8 mouse cellular contexts compared by ENCODE assay signal in genomic region chr7:4739041-4739543, GRCm38 (mm10). TPM values are rescaled to one million over a fixed set of nuclear protein-coding genes. Genes with fewer than 3 reads are reported as not detected.
DNase-seq lines count a peak whose midpoint lies in the region; ATAC-seq lines count a peak whose summit lies in the region.

No protein-coding gene starts in this region.

- H3K9me3 ChIP-seq in kidney, embryonic 15.5 days (replicated peaks): no peaks in the 10 kb centered on the region
- H3K9me3 ChIP-seq in hindbrain, embryonic 14.5 days (ENCODE audit: control insufficient read depth, low read length): no peaks in the 10 kb centered on the region
- H3K9me3 ChIP-seq in midbrain, embryonic 15.5 days: no peaks in the 10 kb centered on the region

- peaks cover 34% of the 10 kb centered on the region for H3K4me1 ChIP-seq in kidney, embryonic 15.5 days
- H3K4me1 ChIP-seq in brown adipose tissue, adult 24 weeks (ENCODE audit: control insufficient read depth, insufficient read depth, insufficient read length, low read length): peaks cover 2% of the 10 kb centered on the region
- H3K4me1 ChIP-seq in hindbrain, embryonic 14.5 days (replicated peaks; ENCODE audit: control insufficient read depth, insufficient read depth, low read length): peaks cover 29% of the 10 kb centered on the region
- peaks cover 37% of the 10 kb centered on the region for H3K4me1 ChIP-seq in midbrain, embryonic 15.5 days

- H3K27ac ChIP-seq in kidney, embryonic 15.5 days: peak overlapping the region; percentile 83
- peak overlapping the region; percentile 41 for H3K27ac ChIP-seq in brown adipose tissue, adult 24 weeks (replicated peaks; ENCODE audit: low read depth, low read length)
- peak overlapping the region; percentile 68 for H3K27ac ChIP-seq in hindbrain, embryonic 14.5 days
- H3K27ac ChIP-seq in midbrain, embryonic 15.5 days: peak overlapping the region; percentile 81

- DNase-seq in kidney, adult 11 months: no peak
- no peak for DNase-seq in hindbrain, embryonic 14.5 days (ENCODE audit: low spot score)
- DNase-seq in right cerebral cortex, postnatal 25 days: no peak
- no peak for DNase-seq in right cerebral cortex, postnatal 10 days (ENCODE audit: low spot score in 2 of 2)
- no peak for DNase-seq in urinary bladder, postnatal 4 days (ENCODE audit: low spot score in 2 of 2)

- H3K36me3 ChIP-seq in kidney, embryonic 15.5 days: peaks cover 20% of the 10 kb centered on the region
- 0 out of 2 replicates have a peak, but pooled peaks cover 6% of the 10 kb centered on the region for H3K36me3 ChIP-seq in hindbrain, embryonic 14.5 days (replicated peaks; ENCODE audit: control insufficient read depth, insufficient read depth)
- H3K36me3 ChIP-seq in midbrain, embryonic 15.5 days (replicated peaks): no peaks in the 10 kb centered on the region

- peak overlapping the region; percentile 24; the same call in 1 of the 2 replicates for H3K9ac ChIP-seq in kidney, embryonic 15.5 days
- no peak overlapping the region; the same call in 1 of the 2 replicates for H3K9ac ChIP-seq in hindbrain, embryonic 14.5 days
- peak overlapping the region; percentile 12; the same call in 1 of the 2 replicates for H3K9ac ChIP-seq in midbrain, embryonic 15.5 days

- no peaks in the 10 kb centered on the region for H3K27me3 ChIP-seq in kidney, embryonic 15.5 days
- no peaks in the 10 kb centered on the region for H3K27me3 ChIP-seq in hindbrain, embryonic 14.5 days (ENCODE audit: control insufficient read depth, insufficient read depth, low read length)
- H3K27me3 ChIP-seq in midbrain, embryonic 15.5 days (replicated peaks): no peaks in the 10 kb centered on the region

- 51% methylated on average over 10 of the region's 10 CpGs for WGBS in kidney, embryonic 15.5 days
- WGBS in hindbrain, embryonic 14.5 days: 37% methylated on average over 10 of the region's 10 CpGs
- 40% methylated on average over 10 of the region's 10 CpGs for WGBS in midbrain, embryonic 15.5 days

- ATAC-seq in kidney, embryonic 15.5 days (replicated peaks; ENCODE audit: low FRiP score): no peak
- ATAC-seq in hindbrain, embryonic 14.5 days (ENCODE audit: low FRiP score): no peak
- no peak for ATAC-seq in midbrain, embryonic 15.5 days (replicated peaks)

- peak overlapping the region; percentile 67 for H3K4me2 ChIP-seq in kidney, embryonic 15.5 days
- H3K4me2 ChIP-seq in hindbrain, embryonic 14.5 days (replicated peaks): peak overlapping the region; percentile 54
- peak overlapping the region; percentile 53 for H3K4me2 ChIP-seq in midbrain, embryonic 15.5 days

- peak overlapping the region; percentile 82 for H3K4me3 ChIP-seq in kidney, embryonic 15.5 days (replicated peaks)
- peak overlapping the region; percentile 45 for H3K4me3 ChIP-seq in brown adipose tissue, adult 24 weeks (ENCODE audit: insufficient read depth, low read depth, low read length)
- peak overlapping the region; percentile 22 for H3K4me3 ChIP-seq in hindbrain, embryonic 14.5 days (replicated peaks; ENCODE audit: low read length)
- H3K4me3 ChIP-seq in midbrain, embryonic 15.5 days: peak overlapping the region; percentile 69

RNA-seq across cellular contexts. Expression of gene Kmt5c, which starts 0.8 kb away (rescaled TPM):
- polyA plus RNA-seq in kidney, embryonic 15.5 days (2015; fragmentation: Nextera tagmentation; extraction: Ambion mirVana): 79.3 and 90.8 TPM in 2 replicates
- polyA plus RNA-seq in brown adipose tissue, adult 24 weeks (2012; ENCODE audit: insufficient read depth, insufficient read length, missing spikeins): 20.0 and 25.7 TPM in 2 replicates
- polyA plus RNA-seq in hindbrain, embryonic 14.5 days (2014; fragmentation: Nextera tagmentation; extraction: Ambion mirVana): 44.9 and 53.7 TPM in 2 replicates
- 75.3 and 77.2 TPM in 2 replicates for polyA plus RNA-seq in midbrain, embryonic 15.5 days (2015; fragmentation: Nextera tagmentation; extraction: Ambion mirVana)

RNA-seq across cellular contexts. Expression of gene Cox6b2, which starts 13.8 kb away (rescaled TPM):
- polyA plus RNA-seq in kidney, embryonic 15.5 days (2015; fragmentation: Nextera tagmentation; extraction: Ambion mirVana): 68.3 and 78.0 TPM in 2 replicates
- polyA plus RNA-seq in brown adipose tissue, adult 24 weeks (2012; ENCODE audit: insufficient read depth, insufficient read length, missing spikeins): 7.9 and 17.6 TPM in 2 replicates
- 18.6 and 19.7 TPM in 2 replicates for polyA plus RNA-seq in hindbrain, embryonic 14.5 days (2014; fragmentation: Nextera tagmentation; extraction: Ambion mirVana)
- polyA plus RNA-seq in midbrain, embryonic 15.5 days (2015; fragmentation: Nextera tagmentation; extraction: Ambion mirVana): 21.6 and 23.6 TPM in 2 replicates

RNA-seq across cellular contexts. Expression of gene Tmem150b, which starts 14.0 kb away (rescaled TPM):
- 0.12 TPM in 1 of 2 replicates, not detected in the other for polyA plus RNA-seq in kidney, embryonic 15.5 days (2015; fragmentation: Nextera tagmentation; extraction: Ambion mirVana)
- polyA plus RNA-seq in brown adipose tissue, adult 24 weeks (2012; ENCODE audit: insufficient read depth, insufficient read length, missing spikeins): not detected in 2 replicates
- 0.12 and 0.24 TPM in 2 replicates for polyA plus RNA-seq in hindbrain, embryonic 14.5 days (2014; fragmentation: Nextera tagmentation; extraction: Ambion mirVana)
- 0.09 and 0.25 TPM in 2 replicates for polyA plus RNA-seq in midbrain, embryonic 15.5 days (2015; fragmentation: Nextera tagmentation; extraction: Ambion mirVana)

RNA-seq across cellular contexts. Expression of gene Fam71e2, which starts 32.0 kb away (rescaled TPM):
- polyA plus RNA-seq in kidney, embryonic 15.5 days (2015; fragmentation: Nextera tagmentation; extraction: Ambion mirVana): not detected in 2 replicates
- not detected in 2 replicates for polyA plus RNA-seq in brown adipose tissue, adult 24 weeks (2012; ENCODE audit: insufficient read depth, insufficient read length, missing spikeins)
- not detected in 2 replicates for polyA plus RNA-seq in hindbrain, embryonic 14.5 days (2014; fragmentation: Nextera tagmentation; extraction: Ambion mirVana)
- not detected in 2 replicates for polyA plus RNA-seq in midbrain, embryonic 15.5 days (2015; fragmentation: Nextera tagmentation; extraction: Ambion mirVana)

RNA-seq across cellular contexts. Expression of gene Il11, which starts 43.6 kb away (rescaled TPM):
- 0.27 and 0.30 TPM in 2 replicates for polyA plus RNA-seq in kidney, embryonic 15.5 days (2015; fragmentation: Nextera tagmentation; extraction: Ambion mirVana)
- polyA plus RNA-seq in brown adipose tissue, adult 24 weeks (2012; ENCODE audit: insufficient read depth, insufficient read length, missing spikeins): not detected in 2 replicates
- polyA plus RNA-seq in hindbrain, embryonic 14.5 days (2014; fragmentation: Nextera tagmentation; extraction: Ambion mirVana): 0.35 and 0.41 TPM in 2 replicates
- polyA plus RNA-seq in midbrain, embryonic 15.5 days (2015; fragmentation: Nextera tagmentation; extraction: Ambion mirVana): 1.0 and 1.6 TPM in 2 replicates

Comparison
In these comparisons a context has a peak if more than half of its experiments do, and no peak if none do; other contexts are left out.
1. H3K4me3 ChIP-seq: peak in every context shown above with its lines; median percentile 82 in kidney, embryonic 15.5 days; 69 in midbrain, embryonic 15.5 days; 45 in brown adipose tissue, adult 24 weeks; 22 in hindbrain, embryonic 14.5 days.